Mouse (Mus musculus): Measurements from ENCODE around the gene Ywhag.

DNA sequence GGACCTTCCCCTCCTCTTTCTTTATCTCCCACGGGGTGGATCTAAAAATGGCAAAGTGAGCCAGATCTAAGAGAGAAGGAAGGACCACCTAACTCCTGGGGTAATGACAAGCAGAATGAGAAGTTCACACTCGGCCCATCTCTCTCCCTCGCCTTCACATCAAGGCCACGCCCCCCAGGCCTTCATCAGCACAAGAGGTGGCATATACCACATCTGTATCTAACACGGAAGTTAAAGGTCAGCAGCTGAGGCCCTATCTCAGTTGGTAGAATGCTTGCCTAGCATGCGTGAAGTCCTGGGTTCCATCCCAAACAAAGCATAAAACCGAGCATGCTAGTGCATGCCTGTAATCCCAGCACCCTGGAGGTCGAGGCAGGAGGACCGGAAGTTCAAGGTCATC is 60.7 kb downstream of the Ywhag start:
- TF ChIP-seq CTCF (IDR thresholded peaks at IDR 0.05; ENCODE audit: borderline replicate concordance, control insufficient read depth, extremely low read depth, insufficient read depth, low read length, poor library complexity), result no peak
- TF ChIP-seq POLR2A (IDR thresholded peaks at IDR 0.05; ENCODE audit: control insufficient read depth, extremely low read depth, insufficient read depth, low read length, poor library complexity), result no peak
